Mouse (Mus musculus) spleen, postnatal 36 days (tissue): Measurements from ENCODE around the gene Cmtr2.

Source experiments
- DNase-seq, 2 experiments: peaks; one replicate each; pipeline ENCODE4 v3.0.0; 2022; ENCODE audit warnings: low spot score in 2 of 2, mixed read lengths in 1 of 2

The Cmtr2 gene

DNA sequence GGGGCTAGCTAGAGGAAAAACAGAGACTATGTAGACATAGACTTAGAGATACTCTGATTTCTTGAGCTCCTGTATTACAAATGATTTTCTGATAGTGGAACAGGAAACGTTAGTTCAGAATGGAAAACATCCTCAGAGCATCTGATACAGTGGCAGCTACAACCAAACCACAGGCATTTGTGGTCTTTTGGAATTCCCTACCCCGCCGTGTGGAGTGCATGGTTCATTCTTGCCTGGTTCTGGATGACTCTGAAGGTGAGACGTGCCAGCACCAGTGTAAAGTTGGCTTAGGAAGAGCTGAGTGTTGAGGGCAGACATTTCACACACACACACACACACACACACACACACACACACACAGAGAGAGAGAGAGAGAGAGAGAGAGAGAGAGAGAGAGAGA is 38.5 kb downstream of the Cmtr2 start:
- no peak for DNase-seq

DNA sequence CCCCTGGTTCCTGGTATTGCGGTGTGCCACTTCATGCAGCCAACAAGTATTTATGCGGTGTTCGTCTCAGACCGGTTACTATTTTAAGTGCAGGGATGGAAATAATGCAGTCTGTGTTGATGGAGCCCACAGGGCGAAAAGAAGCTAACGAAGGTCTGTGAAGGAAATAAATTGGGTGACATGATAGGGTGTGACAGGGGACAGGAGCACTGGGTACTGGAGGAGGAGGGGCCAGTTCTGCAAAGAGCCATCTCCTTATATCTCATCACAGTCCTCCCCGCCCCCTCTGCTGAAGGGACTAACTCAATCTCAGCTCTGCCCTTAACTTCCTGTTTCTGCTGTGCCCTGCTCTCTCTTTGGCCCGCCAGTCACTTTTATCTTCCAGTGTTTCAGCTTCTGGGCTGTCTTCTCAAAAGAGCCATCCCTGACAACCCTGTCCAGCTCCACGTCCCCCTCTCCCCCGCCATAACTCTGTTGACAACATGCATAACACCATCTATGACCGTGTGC is 50.4 kb downstream of the Cmtr2 start:
- no peak for DNase-seq

DNA sequence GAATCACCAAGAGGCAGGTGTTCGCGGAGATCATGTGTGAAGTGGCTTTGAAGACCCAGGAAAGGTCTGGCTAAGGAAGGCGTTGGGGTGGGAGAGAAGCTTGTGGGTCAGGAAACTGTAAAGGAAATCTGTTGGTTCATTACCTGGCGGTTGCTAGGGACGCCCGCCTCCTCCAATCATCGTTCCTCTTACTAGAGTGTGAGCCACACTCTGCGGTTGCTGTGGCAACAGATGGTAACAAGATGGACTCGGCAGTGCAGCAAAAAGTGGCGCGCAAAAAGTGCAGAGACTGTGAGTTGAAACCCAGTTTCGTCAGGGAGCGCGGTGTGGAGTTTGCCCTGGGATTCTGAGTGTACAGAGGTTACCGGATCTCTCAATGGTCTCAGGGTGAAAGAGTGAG is 51.3 kb downstream of the Cmtr2 start, which contains the start of gene Hydin:
Gene Hydin, plus strand, starts transcription at position 237 of the 400 bp plus-strand sequence.
- DNase-seq, result no peak

DNA sequence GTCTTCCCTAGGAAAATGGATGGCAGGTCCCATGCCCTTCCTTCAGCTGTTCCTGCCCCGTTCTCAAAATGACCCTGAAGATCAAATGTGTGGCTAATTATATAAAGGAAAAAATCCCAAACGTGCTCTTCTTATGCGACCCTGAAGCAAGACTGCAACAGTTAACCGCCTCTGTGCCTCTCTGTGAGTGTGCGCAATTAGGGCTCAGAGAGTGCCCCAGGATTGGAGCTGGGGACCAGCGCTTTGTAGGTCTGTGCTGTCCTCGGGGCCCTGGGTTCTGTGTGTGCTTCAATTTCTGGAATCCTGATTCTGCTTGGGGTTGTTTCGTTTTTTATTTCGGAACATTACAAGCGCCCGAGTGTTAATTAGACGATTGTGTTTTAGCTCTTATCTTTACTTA is 51.8 kb downstream of the Cmtr2 start:
- no peak for DNase-seq

DNA sequence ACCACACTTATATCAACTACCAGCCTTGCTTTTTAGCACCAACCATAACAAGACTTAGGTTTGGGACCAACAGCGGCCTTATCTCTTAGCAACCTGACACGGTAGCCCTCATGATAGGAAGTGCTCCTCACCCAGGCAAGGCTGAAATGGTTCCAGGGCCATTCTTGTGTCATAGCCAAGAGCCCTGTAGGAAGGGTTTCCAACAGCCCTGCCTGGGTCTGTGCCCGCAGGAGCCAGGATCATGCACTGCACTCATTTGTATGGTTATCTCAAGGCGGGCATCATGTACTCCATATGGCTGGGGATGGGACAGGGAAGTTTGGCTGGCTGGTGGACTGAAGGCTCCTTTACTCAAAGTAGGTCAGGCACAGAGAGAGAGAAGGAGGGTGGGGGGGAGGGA is 55.2 kb downstream of the Cmtr2 start:
- no peak for DNase-seq

DNA sequence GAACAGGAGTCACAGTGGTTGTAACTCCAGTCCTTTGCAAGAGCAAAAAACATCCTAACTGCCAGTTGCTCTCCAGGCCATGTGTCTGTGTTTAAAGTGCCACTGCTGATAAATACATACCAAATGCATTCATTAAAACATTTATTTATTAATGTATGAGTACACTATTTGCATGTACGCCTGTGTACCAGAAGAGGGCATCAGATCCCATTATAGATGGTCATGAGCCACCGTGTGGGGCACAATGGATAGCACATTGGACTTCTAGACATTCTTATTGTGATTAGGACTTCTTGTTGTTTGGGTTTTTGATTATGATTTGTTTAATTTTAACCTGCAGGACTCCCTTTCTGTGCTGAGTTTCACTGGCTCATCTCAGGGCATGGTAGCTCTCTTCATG is 57.9 kb downstream of the Cmtr2 start:
- no peak for DNase-seq
